Mouse (Mus musculus): Measurements from ENCODE around the gene Per1. TPM values are rescaled to one million over a fixed set of nuclear protein-coding genes. Genes with fewer than 3 reads are reported as not detected.

The Per1 gene
- polyA plus RNA-seq, 1 experiment: 13.9 TPM

DNA sequence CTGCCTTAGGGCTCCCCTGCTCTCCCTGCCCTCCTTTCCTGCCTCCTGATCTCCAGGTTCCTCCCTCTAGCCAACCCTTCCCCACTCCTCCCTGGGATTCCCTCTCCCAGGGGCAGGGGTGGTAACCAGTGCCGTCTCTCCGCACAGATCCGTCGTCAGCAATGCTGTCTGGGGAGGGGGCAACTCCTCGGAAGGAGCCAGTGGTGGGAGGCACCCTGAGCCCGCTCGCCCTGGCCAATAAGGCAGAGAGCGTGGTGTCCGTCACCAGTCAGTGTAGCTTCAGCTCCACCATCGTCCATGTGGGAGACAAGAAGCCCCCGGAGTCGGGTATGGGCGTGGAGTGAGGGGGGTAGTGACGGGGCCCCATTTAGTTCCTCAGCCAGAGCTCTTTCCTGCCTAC is 9.5 kb downstream of the Per1 start:
- Histone ChIP-seq H3K27ac (ENCODE audit: insufficient read depth, low read depth, low read length) (no peak overlapping the region), H3K27me3 (ENCODE audit: control insufficient read depth, insufficient read depth, low read length) (no peaks in the 10 kb centered on the region), H3K4me1 (ENCODE audit: control insufficient read depth, insufficient read depth, insufficient read length, low read length) (peaks cover 9% of the 10 kb centered on the region; the same call in 1 of the 2 replicates), H3K4me3 (ENCODE audit: low read depth, low read length) (no peak overlapping the region), H3K36me3 (ENCODE audit: control insufficient read depth, insufficient read depth, low read length) (peaks cover 89% of the 10 kb centered on the region)
- TF ChIP-seq POLR2A (IDR thresholded peaks at IDR 0.05; ENCODE audit: low read depth, low read length) (no peak), CTCF (IDR thresholded peaks at IDR 0.05; ENCODE audit: extremely low read depth, insufficient read length, insufficient replicate concordance, low read depth, low read length) (no peak)
- 94% methylated on average over 14 of the region's 14 CpGs for WGBS

DNA sequence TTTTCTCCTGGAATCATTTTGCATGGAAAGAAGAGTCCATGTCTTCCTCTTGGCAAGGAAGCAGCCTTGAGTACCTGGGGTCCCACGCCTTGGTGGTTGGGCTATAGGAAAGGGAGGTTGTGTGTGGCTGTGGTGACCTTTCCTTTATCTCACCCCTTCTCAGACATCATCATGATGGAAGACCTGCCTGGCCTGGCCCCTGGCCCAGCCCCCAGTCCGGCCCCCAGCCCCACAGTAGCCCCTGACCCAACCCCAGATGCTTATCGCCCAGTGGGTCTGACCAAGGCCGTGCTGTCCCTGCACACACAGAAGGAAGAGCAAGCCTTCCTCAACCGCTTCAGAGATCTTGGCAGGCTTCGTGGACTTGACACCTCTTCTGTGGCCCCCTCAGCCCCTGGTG is 10.2 kb downstream of the Per1 start:
- TF ChIP-seq POLR2A (IDR thresholded peaks at IDR 0.05; ENCODE audit: low read depth, low read length) (no peak), CTCF (IDR thresholded peaks at IDR 0.05; ENCODE audit: extremely low read depth, insufficient read length, insufficient replicate concordance, low read depth, low read length) (no peak)
- H3K27ac ChIP-seq (ENCODE audit: insufficient read depth, low read depth, low read length): no peak overlapping the region
- peaks cover 4% of the 10 kb centered on the region; the same call in 1 of the 2 replicates for H3K4me1 ChIP-seq (ENCODE audit: control insufficient read depth, insufficient read depth, insufficient read length, low read length)
- no peak overlapping the region for H3K4me3 ChIP-seq (ENCODE audit: low read depth, low read length)
- H3K36me3 ChIP-seq (ENCODE audit: control insufficient read depth, insufficient read depth, low read length): peaks cover 91% of the 10 kb centered on the region
- H3K27me3 ChIP-seq (ENCODE audit: control insufficient read depth, insufficient read depth, low read length): no peaks in the 10 kb centered on the region
- WGBS: 87% methylated on average over 6 of the region's 6 CpGs

DNA sequence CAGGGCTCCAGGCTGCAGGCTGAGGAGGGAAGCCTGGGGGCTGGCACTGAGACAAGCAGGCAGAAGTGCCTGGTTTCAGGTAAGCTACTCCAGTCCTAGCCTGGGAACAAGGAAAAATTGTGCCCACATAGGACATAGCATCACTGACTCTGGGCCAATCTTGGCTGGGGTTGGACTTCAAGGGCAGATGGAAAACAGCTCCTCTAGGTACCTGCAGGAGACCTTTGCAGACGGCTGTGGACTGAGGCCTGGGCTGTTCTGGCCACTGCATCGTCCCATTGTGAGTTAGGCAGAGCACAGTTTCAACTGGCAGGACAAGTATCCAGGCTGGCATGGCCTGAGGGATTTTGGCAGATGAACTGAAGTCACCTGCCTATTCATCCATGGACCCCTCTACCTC is 10.8 kb downstream of the Per1 start:
- Histone ChIP-seq H3K4me1 (ENCODE audit: control insufficient read depth, insufficient read depth, insufficient read length, low read length) (peaks cover 1% of the 10 kb centered on the region; the same call in 1 of the 2 replicates), H3K27ac (ENCODE audit: insufficient read depth, low read depth, low read length) (no peak overlapping the region), H3K27me3 (ENCODE audit: control insufficient read depth, insufficient read depth, low read length) (no peaks in the 10 kb centered on the region), H3K36me3 (ENCODE audit: control insufficient read depth, insufficient read depth, low read length) (peaks cover 87% of the 10 kb centered on the region), H3K4me3 (ENCODE audit: low read depth, low read length) (no peak overlapping the region)
- TF ChIP-seq CTCF (IDR thresholded peaks at IDR 0.05; ENCODE audit: extremely low read depth, insufficient read length, insufficient replicate concordance, low read depth, low read length) (no peak), POLR2A (IDR thresholded peaks at IDR 0.05; ENCODE audit: low read depth, low read length) (no peak)
- 81% methylated on average over 2 of the region's 2 CpGs for WGBS

DNA sequence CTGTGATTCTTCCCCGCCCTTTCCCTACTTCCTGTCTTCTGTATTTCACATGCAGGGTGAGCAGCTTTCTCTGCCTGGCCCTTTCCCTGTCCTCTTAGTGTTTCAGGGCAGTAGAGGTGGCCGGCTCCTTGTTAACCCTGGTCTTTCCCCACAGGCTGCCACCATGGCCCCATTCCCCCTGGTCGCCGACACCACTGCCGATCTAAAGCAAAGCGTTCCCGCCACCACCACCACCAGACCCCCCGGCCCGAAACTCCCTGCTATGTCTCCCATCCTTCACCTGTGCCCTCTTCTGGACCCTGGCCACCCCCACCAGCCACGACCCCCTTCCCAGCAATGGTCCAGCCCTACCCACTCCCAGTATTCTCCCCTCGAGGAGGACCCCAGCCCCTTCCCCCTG is 11.3 kb downstream of the Per1 start:
- H3K27ac ChIP-seq (ENCODE audit: insufficient read depth, low read depth, low read length): no peak overlapping the region
- no peaks in the 10 kb centered on the region for H3K27me3 ChIP-seq (ENCODE audit: control insufficient read depth, insufficient read depth, low read length)
- WGBS: 95% methylated on average over 11 of the region's 11 CpGs
- no peak overlapping the region for H3K4me3 ChIP-seq (ENCODE audit: low read depth, low read length)
- TF ChIP-seq CTCF (IDR thresholded peaks at IDR 0.05; ENCODE audit: extremely low read depth, insufficient read length, insufficient replicate concordance, low read depth, low read length): no peak
- no peak for TF ChIP-seq POLR2A (IDR thresholded peaks at IDR 0.05; ENCODE audit: low read depth, low read length)
- peaks cover 82% of the 10 kb centered on the region for H3K36me3 ChIP-seq (ENCODE audit: control insufficient read depth, insufficient read depth, low read length)
- H3K4me1 ChIP-seq (ENCODE audit: control insufficient read depth, insufficient read depth, insufficient read length, low read length): no peaks in the 10 kb centered on the region

DNA sequence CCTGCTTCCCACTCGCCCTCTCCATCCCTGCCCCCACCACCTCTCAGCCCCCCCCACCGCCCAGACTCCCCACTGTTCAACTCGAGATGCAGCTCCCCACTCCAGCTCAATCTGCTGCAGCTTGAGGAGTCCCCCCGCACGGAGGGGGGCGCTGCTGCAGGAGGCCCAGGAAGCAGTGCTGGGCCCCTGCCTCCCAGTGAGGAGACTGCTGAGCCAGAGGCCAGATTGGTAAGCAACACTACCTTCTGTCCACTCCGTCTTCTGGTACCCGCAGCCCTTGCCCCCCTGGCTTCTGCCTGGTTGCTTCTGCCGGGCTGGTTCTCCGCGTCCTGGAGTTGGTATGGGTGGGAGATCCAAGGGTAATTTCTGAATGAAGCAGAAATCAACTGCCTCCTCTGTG is 11.8 kb downstream of the Per1 start:
- H3K36me3 ChIP-seq (ENCODE audit: control insufficient read depth, insufficient read depth, low read length): peaks cover 77% of the 10 kb centered on the region

DNA sequence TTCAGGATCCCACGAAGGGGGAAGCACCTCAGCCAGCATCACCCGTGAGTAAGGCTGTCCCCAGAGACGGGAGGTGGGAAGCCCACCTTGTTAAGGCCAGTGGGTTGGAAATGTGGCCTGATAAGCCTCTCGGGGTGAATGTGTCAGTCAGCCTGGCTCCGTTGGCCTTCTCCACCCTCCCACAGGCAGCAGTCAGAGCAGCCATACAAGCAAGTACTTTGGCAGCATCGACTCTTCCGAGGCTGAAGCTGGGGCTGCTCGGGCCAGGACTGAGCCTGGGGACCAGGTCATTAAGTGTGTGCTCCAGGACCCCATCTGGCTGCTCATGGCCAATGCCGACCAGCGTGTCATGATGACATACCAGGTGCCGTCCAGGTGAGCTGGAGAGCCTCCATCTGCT is 12.7 kb downstream of the Per1 start:
- Histone ChIP-seq H3K4me3 (ENCODE audit: low read depth, low read length) (no peak overlapping the region), H3K36me3 (ENCODE audit: control insufficient read depth, insufficient read depth, low read length) (peaks cover 69% of the 10 kb centered on the region), H3K4me1 (ENCODE audit: control insufficient read depth, insufficient read depth, insufficient read length, low read length) (no peaks in the 10 kb centered on the region), H3K27me3 (ENCODE audit: control insufficient read depth, insufficient read depth, low read length) (no peaks in the 10 kb centered on the region), H3K27ac (ENCODE audit: insufficient read depth, low read depth, low read length) (no peak overlapping the region)
- TF ChIP-seq CTCF (IDR thresholded peaks at IDR 0.05; ENCODE audit: extremely low read depth, insufficient read length, insufficient replicate concordance, low read depth, low read length): no peak
- no peak for TF ChIP-seq POLR2A (IDR thresholded peaks at IDR 0.05; ENCODE audit: low read depth, low read length)
- WGBS: 92% methylated on average over 11 of the region's 11 CpGs

More for the DNA sequence above, 11.8 kb downstream of the Per1 start:
- Histone ChIP-seq H3K4me3 (ENCODE audit: low read depth, low read length) (no peak overlapping the region), H3K27me3 (ENCODE audit: control insufficient read depth, insufficient read depth, low read length) (no peaks in the 10 kb centered on the region), H3K4me1 (ENCODE audit: control insufficient read depth, insufficient read depth, insufficient read length, low read length) (no peaks in the 10 kb centered on the region), H3K27ac (ENCODE audit: insufficient read depth, low read depth, low read length) (no peak overlapping the region)
- 91% methylated on average over 11 of the region's 11 CpGs for WGBS
- TF ChIP-seq CTCF (IDR thresholded peaks at IDR 0.05; ENCODE audit: extremely low read depth, insufficient read length, insufficient replicate concordance, low read depth, low read length): no peak

DNA sequence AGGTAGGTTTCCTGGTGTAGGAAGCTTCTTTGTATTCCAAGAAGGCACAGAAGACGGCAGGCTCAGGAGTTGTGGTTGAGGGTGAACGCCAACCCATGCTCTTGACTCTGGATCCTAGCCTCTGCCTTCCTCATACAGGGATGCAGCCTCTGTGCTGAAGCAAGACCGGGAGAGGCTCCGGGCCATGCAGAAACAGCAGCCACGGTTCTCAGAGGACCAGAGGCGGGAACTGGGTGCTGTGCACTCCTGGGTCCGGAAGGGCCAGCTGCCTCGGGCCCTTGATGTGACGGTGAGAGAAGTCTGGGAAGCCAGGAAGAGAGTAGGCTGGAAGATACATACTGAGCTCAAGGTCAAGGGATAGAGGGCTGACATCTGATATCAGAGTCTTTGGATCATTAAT is 13.2 kb downstream of the Per1 start:
- Histone ChIP-seq H3K27ac (ENCODE audit: insufficient read depth, low read depth, low read length) (no peak overlapping the region), H3K4me1 (ENCODE audit: control insufficient read depth, insufficient read depth, insufficient read length, low read length) (no peaks in the 10 kb centered on the region), H3K4me3 (ENCODE audit: low read depth, low read length) (no peak overlapping the region), H3K36me3 (ENCODE audit: control insufficient read depth, insufficient read depth, low read length) (peaks cover 63% of the 10 kb centered on the region), H3K27me3 (ENCODE audit: control insufficient read depth, insufficient read depth, low read length) (no peaks in the 10 kb centered on the region)
- TF ChIP-seq POLR2A (IDR thresholded peaks at IDR 0.05; ENCODE audit: low read depth, low read length) (no peak), CTCF (IDR thresholded peaks at IDR 0.05; ENCODE audit: extremely low read depth, insufficient read length, insufficient replicate concordance, low read depth, low read length) (no peak)
- 85% methylated on average over 9 of the region's 9 CpGs for WGBS

Data from small intestine, adult 2 months (tissue).